Mouse (Mus musculus) Patski (cell line): Measurements from ENCODE around the gene Hapln2. TPM values are rescaled to one million over a fixed set of nuclear protein-coding genes. Genes with fewer than 3 reads are reported as not detected.

Experiments used
- ATAC-seq: fragments of 100-300 bp; one replicate; pipeline ENCODE4 v1.8.0; 2021
- CTCF ChIA-PET: fragments of 350-600 bp; sonication (Branson Sonifier 250); formaldehyde crosslinking; loops from one replicate; lab custom pipeline; 2022; ENCODE audit warnings: inconsistent platforms; lab: Charles Lee
- POLR2A ChIA-PET: fragments of 350-600 bp; sonication (Branson Sonifier 250); formaldehyde crosslinking; loops from one replicate; lab custom pipeline; 2022; ENCODE audit warnings: antibody characterized with exemption, inconsistent platforms; lab: Charles Lee
- DNase-seq: peaks from one replicate; pipeline ENCODE4 v3.0.0-alpha.2; 2011; ENCODE audit warnings: low read depth, low spot score
- H3K27me3 ChIP-seq: fragments of 371-371 bp; one replicate; pipeline ENCODE4 v1.5.1; 2021
- CTCF ChIP-seq: fragments of 100-300 bp; IDR thresholded peaks from one replicate; pipeline ENCODE4 v1.5.1; 2021
- in situ Hi-C: fragments of 300-500 bp; cut with MboI; formaldehyde crosslinking; loops from 3 replicates; pipeline ENCODE4 v1.11.1; 2018; ENCODE audit warnings: low pct_unique_long_range_greater_than_20kb, mixed read lengths
- polyA plus RNA-seq: library from polyadenylated mRNA; unstranded; gene quantifications from one replicate; pipeline ENCODE4 v1.2.3, GENCODE M21; 2021

The Hapln2 gene
- polyA plus RNA-seq, 1 experiment from 2014 or later: 0.32 TPM

GRCm38 (mm10) chr3:88042661-88043421 lies 15.5 kb upstream of the Hapln2 start, which contains the start of gene Gpatch4:
Gene Gpatch4, plus strand, starts transcription at chr3:88043108.
- in situ Hi-C loops: no loop called here
- no peak for TF ChIP-seq CTCF
- POLR2A ChIA-PET: interaction anchor here (1.0 kb wide), 1 partner anchor 11 kb away, joined by 3 read pairs; no protein-coding TSS in a partner anchor
- CTCF ChIA-PET: interaction anchor here (0.8 to 1.2 kb wide), 5 partner anchors 15 to 29 kb away, joined by 3 to 4 read pairs (median 3); partner anchors contain the start of gene Hapln2
- ATAC-seq (peak; percentile 76), DNase-seq (peak; percentile 79)
- peaks cover 24% of the 10 kb centered on the region for H3K27me3 ChIP-seq

- ATAC-seq (no peak), DNase-seq (no peak)
- TF ChIP-seq CTCF: no peak
- POLR2A ChIA-PET: no interaction called here
- H3K27me3 ChIP-seq: peaks cover 17% of the 10 kb centered on the region
- CTCF ChIA-PET: interaction anchor here (1.2 to 1.4 kb wide), 2 partner anchors 8 to 14 kb away, joined by 3 to 4 read pairs; partner anchors contain the start of gene Hapln2
- in situ Hi-C loops: no loop called here
These were observed 8.3 kb upstream of the Hapln2 start for GRCm38 (mm10) chr3:88035561-88036293.

GRCm38 (mm10) chr3:88033506-88033905 lies 6.1 kb upstream of the Hapln2 start:
- peaks cover 3% of the 10 kb centered on the region for H3K27me3 ChIP-seq
- CTCF ChIA-PET: interaction anchor here (1.0 kb wide), 1 partner anchor 35 kb away, joined by 3 read pairs; no protein-coding TSS in a partner anchor
- POLR2A ChIA-PET: no interaction called here
- DNase-seq: no peak
- in situ Hi-C loops: no loop called here
- no peak for ATAC-seq
- no peak for TF ChIP-seq CTCF

GRCm38 (mm10) chr3:88030608-88031395 lies 3.4 kb upstream of the Hapln2 start:
- ATAC-seq (no peak), DNase-seq (no peak)
- in situ Hi-C loops: no loop called here
- TF ChIP-seq CTCF: no peak
- ChIA-PET POLR2A (no interaction called here), CTCF (interaction anchor here (1.5 to 1.7 kb wide), 3 partner anchors 10 to 40 kb away, joined by 3 to 4 read pairs (median 4); no protein-coding TSS in a partner anchor)
- H3K27me3 ChIP-seq: peaks cover 8% of the 10 kb centered on the region

- in situ Hi-C loops: no loop called here
- ATAC-seq: no peak
- ChIA-PET POLR2A (no interaction called here), CTCF (interaction anchor here (0.8 to 1.5 kb wide), 7 partner anchors 16 to 216 kb away, joined by 3 to 5 read pairs (median 4); partner anchors contain the start of gene Gpatch4)
- peaks cover 45% of the 10 kb centered on the region for H3K27me3 ChIP-seq
- no peak for TF ChIP-seq CTCF
- no peak for DNase-seq
These were observed 560 bp downstream of the Hapln2 start for GRCm38 (mm10) chr3:88026823-88027222.

GRCm38 (mm10) chr3:88023192-88024074 lies 4.0 kb downstream of the Hapln2 start:
- in situ Hi-C loops: no loop called here
- ChIA-PET CTCF (interaction anchor here (0.8 to 4.1 kb wide), 4 partner anchors 9 to 52 kb away, joined by 3 to 25 read pairs (median 3); partner anchors contain the start of gene Nes), POLR2A (interaction anchor here (0.5 to 0.6 kb wide), 2 partner anchors 14 to 73 kb away, joined by 3 read pairs; no protein-coding TSS in a partner anchor)
- ATAC-seq (no peak), DNase-seq (no peak)
- TF ChIP-seq CTCF: no peak
- peaks cover 68% of the 10 kb centered on the region for H3K27me3 ChIP-seq

- POLR2A ChIA-PET: no interaction called here
- no peak for TF ChIP-seq CTCF
- in situ Hi-C loops: no loop called here
These were observed 4.8 kb downstream of the Hapln2 start for GRCm38 (mm10) chr3:88022322-88023191.

GRCm38 (mm10) chr3:88010634-88011265 lies 16.6 kb downstream of the Hapln2 start:
- in situ Hi-C loops: loop anchor here (10.0 kb wide), 1 partner anchor 54 kb away; no protein-coding TSS in a partner anchor
- ChIA-PET CTCF (interaction anchor here (0.6 to 5.7 kb wide), 16 partner anchors 10 to 194 kb away, joined by 3 to 67 read pairs (median 4); partner anchors contain the start of genes Bcan and Mef2d), POLR2A (interaction anchor here (0.6 kb wide), 1 partner anchor 199 kb away, joined by 3 read pairs; no protein-coding TSS in a partner anchor)
- H3K27me3 ChIP-seq: peaks cover 30% of the 10 kb centered on the region
- DNase-seq (no peak), ATAC-seq (no peak)
- TF ChIP-seq CTCF: peak; percentile 88

More at GRCm38 (mm10) chr3:88022322-88023191, 4.8 kb downstream of the Hapln2 start:
- CTCF ChIA-PET: interaction anchor here (0.8 to 4.1 kb wide), 2 partner anchors 12 to 52 kb away, joined by 3 to 25 read pairs; partner anchors contain the start of gene Nes
- peaks cover 75% of the 10 kb centered on the region for H3K27me3 ChIP-seq
- peak; percentile 95 for ATAC-seq
- DNase-seq: peak; percentile 47
